Mouse (Mus musculus) liver, embryonic 14.5 days (tissue): ENCODE measurements at regions not wholly inside any gene's neighbourhood (a gene's known extent, or its start where the extent isn't known, plus 50 kb on each side); places are given as distances from the start of the nearest gene placed in this dataset.

Source experiments
- CTCF ChIP-seq: IDR thresholded peaks from 2 replicates; pipeline ENCODE4 v1.5.1; 2016; ENCODE audit warnings: antibody characterized with exemption, low read depth, control low read depth
- EP300 ChIP-seq: IDR thresholded peaks from 2 replicates; pipeline ENCODE4 v1.6.1; 2016; ENCODE audit warnings: antibody characterized with exemption, low read depth

DNA sequence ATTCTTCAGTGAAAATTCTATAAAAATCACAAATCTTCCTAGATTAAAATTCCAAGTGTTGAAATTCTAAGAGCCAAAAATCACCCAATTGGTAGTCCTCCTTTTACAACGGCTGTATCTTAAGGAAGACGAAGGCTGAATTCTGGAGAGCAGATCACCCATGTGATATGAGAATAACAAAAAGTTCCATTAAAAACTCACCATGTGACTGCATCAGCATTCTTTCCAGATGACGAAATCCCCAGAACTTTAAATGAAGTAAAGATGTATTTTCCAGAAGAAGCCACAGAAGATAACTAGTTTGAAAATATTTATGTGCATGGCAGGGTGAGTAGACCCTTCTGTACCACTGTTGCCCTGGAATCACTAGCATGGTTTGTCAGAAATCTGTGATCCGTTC lies 723.5 kb downstream of the Gm826 start:
- TF ChIP-seq CTCF (no peak), EP300 (no peak)
